Mouse (Mus musculus): Measurements from ENCODE around the gene Stard10. TPM values are rescaled to one million over a fixed set of nuclear protein-coding genes. Genes with fewer than 3 reads are reported as not detected.
A peak's percentile ranks its signal among the peaks of the same experiment; 100 is the strongest.

The Stard10 gene
- polyA plus RNA-seq, 1 experiment from 2014 or later, result 79.5 TPM

DNA sequence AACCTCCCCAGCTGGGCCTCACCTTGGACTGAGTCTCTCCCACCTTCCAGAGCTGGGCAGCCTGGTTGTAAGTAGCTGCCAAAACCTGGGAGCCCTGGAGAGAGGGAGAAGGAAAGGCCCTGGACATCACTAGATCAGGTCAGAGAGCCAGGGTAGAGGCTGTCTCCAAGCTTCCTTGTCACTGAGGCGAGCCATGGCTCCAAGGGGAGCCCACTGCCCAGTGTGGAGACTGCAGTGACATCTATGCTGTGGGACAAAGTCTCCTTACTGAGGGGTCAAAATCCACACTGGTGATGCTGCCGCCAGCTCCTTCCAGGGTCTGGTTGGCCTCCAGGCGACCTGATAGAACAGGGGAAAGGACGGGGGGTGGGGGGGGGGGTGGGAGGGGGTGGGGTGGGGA is 24.8 kb upstream of the Stard10 start:
- WGBS (ENCODE audit: insufficient replicate concordance), result 70% methylated on average over 3 of the region's 4 CpGs
- Histone ChIP-seq H3K4me3 (no peak overlapping the region), H3K4me1 (peaks cover 10% of the 10 kb centered on the region), H3K36me3 (peaks cover 11% of the 10 kb centered on the region), H3K9me3 (replicated peaks) (no peaks in the 10 kb centered on the region), H3K27me3 (replicated peaks) (peaks cover 18% of the 10 kb centered on the region), H3K9ac (no peak overlapping the region), H3K27ac (no peak overlapping the region), H3K4me2 (no peak overlapping the region)
- ATAC-seq, result no peak

DNA sequence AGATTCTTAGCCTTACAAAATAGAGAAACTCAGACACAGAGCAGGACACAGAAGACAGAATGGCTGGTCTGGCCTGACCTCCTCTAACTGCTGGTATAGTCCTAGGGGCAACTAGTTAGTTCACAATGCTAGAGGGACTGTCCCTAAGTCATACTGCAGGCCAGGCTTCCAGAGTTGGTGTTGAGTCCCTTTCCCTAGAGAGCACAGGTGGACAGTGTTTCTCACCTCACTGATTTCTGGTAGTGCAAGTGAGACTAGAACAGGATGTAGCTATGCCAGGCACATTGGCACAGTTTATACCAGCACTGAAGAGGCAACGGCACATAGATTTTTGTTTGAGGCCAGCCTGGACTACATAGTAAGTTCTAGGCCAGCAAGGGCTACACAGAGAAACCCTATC is 24.2 kb upstream of the Stard10 start:
- ATAC-seq, result no peak
- 82% methylated on average over 1 of the region's 1 CpGs for WGBS (ENCODE audit: insufficient replicate concordance)

DNA sequence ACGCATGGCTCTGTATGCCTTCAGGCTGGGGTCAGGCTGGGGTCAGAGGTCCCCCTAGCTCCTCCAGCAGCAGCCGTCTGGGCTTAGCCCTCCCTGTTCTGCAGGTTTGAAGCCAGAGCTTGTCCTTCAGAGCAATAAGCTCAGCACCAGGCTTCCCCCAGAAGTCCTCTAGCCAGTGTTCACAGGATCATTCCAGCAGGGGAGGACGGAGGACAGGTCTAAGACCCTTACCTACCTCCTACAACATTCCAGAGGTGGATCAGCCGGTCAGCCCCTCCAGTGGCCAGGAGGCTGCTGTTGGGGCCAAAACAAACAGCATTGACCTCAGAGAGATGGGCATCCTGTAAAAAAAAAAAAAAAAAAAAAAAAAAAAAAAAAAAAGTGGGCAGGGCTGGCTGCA is 23.7 kb upstream of the Stard10 start:
- Histone ChIP-seq H3K9ac (no peak overlapping the region), H3K27ac (no peak overlapping the region), H3K4me3 (no peak overlapping the region), H3K36me3 (peaks cover 11% of the 10 kb centered on the region), H3K4me1 (peaks cover 12% of the 10 kb centered on the region), H3K9me3 (replicated peaks) (no peaks in the 10 kb centered on the region), H3K27me3 (replicated peaks) (peaks cover 29% of the 10 kb centered on the region), H3K4me2 (no peak overlapping the region)
- WGBS (ENCODE audit: insufficient replicate concordance), result 56% methylated on average over 4 of the region's 4 CpGs
- ATAC-seq, result no peak

More for the DNA sequence above, 24.2 kb upstream of the Stard10 start:
- peaks cover 12% of the 10 kb centered on the region for H3K4me1 ChIP-seq
- H3K4me2 ChIP-seq, result no peak overlapping the region
- H3K27ac ChIP-seq, result no peak overlapping the region
- no peaks in the 10 kb centered on the region for H3K9me3 ChIP-seq (replicated peaks)
- H3K4me3 ChIP-seq, result no peak overlapping the region
- no peak overlapping the region for H3K9ac ChIP-seq
- peaks cover 24% of the 10 kb centered on the region for H3K27me3 ChIP-seq (replicated peaks)
- H3K36me3 ChIP-seq, result peaks cover 11% of the 10 kb centered on the region

DNA sequence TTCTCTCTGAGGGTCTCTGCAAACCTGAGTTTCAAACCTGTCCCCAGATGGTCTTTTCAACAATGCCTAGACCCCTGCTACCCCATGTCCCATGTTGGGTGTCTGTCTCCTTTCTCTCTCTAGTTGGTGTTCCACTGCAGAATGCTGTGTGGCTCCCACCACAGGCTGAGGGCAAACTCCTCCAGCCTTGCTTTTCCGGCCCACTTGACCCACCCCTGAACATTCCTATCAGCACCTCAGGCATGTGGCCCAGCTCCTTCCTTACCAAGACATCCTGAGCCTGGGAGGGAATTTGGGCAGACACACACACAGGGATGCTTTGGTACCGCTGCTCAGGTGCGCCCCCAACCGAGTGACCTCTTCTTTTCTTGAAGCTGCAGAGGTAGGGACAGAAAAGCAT is 23.3 kb upstream of the Stard10 start:
- ATAC-seq, result no peak
- Histone ChIP-seq H3K27ac (no peak overlapping the region), H3K4me1 (peaks cover 12% of the 10 kb centered on the region), H3K4me3 (no peak overlapping the region), H3K36me3 (peaks cover 11% of the 10 kb centered on the region), H3K27me3 (replicated peaks) (peaks cover 34% of the 10 kb centered on the region), H3K4me2 (no peak overlapping the region), H3K9ac (no peak overlapping the region), H3K9me3 (replicated peaks) (no peaks in the 10 kb centered on the region)
- WGBS (ENCODE audit: insufficient replicate concordance), result 58% methylated on average over 4 of the region's 4 CpGs

DNA sequence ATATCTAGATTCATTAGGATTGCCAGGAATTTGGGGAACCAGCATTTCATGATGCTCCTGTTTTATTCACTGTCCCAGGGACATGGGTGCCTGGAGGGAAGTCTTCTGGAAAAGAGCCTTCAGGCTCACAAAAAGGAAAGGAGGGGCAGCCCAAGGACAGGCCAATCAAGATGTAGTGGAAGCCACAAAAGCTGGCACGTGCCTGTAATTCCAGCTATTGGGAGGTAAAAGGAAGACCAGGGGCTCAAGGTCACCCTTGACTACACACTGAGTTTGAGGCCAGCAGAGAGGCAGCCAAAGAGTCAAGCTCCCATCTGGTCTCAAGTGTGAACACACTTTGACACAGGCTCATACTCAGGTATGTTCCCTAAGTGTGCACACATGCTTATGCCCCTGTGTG is 21.4 kb upstream of the Stard10 start:
- ATAC-seq, result no peak
- H3K9me3 ChIP-seq (replicated peaks), result no peaks in the 10 kb centered on the region

DNA sequence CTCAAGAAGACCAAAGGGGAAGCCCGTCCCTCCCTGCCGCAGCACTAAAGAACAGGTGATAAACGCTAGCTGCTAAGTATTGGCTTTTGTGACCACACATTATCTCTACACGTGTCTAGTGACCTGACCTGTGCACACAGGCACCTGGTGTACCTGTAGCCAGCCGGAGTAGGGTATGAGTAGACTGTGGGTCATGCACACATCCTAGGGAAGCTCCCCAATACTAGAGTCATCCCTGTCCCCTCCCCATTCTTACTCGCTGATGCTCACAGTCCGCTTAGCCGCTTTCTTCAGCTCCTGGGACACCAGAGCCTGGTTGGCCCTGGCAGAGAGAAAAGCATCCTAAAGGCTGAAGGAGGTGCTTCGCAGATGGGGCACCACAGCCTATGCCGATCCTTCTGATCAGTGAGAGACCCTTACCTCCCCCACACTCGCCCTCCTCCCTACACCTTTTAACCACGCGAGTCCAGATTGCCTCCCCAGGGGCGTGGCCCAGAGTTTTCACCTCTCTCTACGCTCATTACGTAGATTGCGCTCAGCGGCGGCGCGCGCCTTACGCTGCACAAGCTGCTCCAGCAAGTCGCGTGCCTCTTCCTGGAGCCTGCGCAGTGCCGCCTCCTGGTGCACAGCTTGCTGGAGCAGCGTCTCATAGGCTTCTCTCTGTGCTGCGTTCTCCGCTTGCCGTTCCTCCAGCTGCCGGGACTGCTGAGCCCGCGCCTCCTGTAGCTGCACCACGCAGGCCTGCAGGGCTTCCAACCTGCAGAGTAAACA is 20.4 kb upstream of the Stard10 start:
- WGBS (ENCODE audit: insufficient replicate concordance), result 18% methylated on average over 35 of the region's 35 CpGs
- peak; percentile 52 for ATAC-seq
- Histone ChIP-seq H3K4me3 (peak overlapping the region; percentile 25), H3K4me1 (peaks cover 29% of the 10 kb centered on the region), H3K36me3 (no peaks in the 10 kb centered on the region; the same call in 1 of the 2 replicates), H3K9me3 (replicated peaks) (no peaks in the 10 kb centered on the region), H3K4me2 (peak overlapping the region; percentile 59), H3K9ac (no peak overlapping the region; the same call in 1 of the 2 replicates), H3K27ac (no peak overlapping the region), H3K27me3 (replicated peaks) (peaks cover 62% of the 10 kb centered on the region)

More for the DNA sequence above, 21.4 kb upstream of the Stard10 start:
- Histone ChIP-seq H3K36me3 (peaks cover 1% of the 10 kb centered on the region), H3K4me3 (no peak overlapping the region), H3K27ac (no peak overlapping the region), H3K9ac (no peak overlapping the region), H3K4me1 (peaks cover 19% of the 10 kb centered on the region), H3K4me2 (no peak overlapping the region), H3K27me3 (replicated peaks) (peaks cover 52% of the 10 kb centered on the region)
- 59% methylated on average over 1 of the region's 1 CpGs for WGBS (ENCODE audit: insufficient replicate concordance)

DNA sequence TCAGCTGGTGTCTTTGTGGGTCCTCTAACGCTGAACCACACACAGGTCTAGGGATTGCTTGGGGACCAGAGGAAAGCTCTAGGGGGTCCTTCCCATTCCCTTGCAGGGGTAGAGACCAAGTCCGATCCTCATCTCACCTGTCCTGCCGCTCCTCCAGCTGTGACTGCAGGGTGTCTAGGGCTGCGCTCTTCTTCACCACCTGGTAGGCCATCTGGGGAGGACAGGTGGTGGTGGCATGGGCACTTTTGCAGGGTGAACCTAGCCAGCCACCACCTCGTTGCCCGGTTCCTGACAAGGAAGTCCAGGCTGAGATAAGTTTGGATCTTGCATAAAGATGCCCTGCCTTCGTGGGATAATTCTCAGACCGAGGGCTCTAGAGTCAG is 19.9 kb upstream of the Stard10 start:
- H3K9me3 ChIP-seq (replicated peaks), result no peaks in the 10 kb centered on the region
- 41% methylated on average over 8 of the region's 8 CpGs for WGBS (ENCODE audit: insufficient replicate concordance)
- H3K27me3 ChIP-seq (replicated peaks), result peaks cover 67% of the 10 kb centered on the region
- peak overlapping the region; percentile 59 for H3K4me2 ChIP-seq
- H3K36me3 ChIP-seq, result no peaks in the 10 kb centered on the region; the same call in 1 of the 2 replicates
- no peak overlapping the region for H3K27ac ChIP-seq
- H3K4me1 ChIP-seq, result peaks cover 34% of the 10 kb centered on the region
- peak overlapping the region; percentile 39; the same call in 1 of the 2 replicates for H3K9ac ChIP-seq
- no peak for ATAC-seq
- H3K4me3 ChIP-seq, result peak overlapping the region; percentile 25

DNA sequence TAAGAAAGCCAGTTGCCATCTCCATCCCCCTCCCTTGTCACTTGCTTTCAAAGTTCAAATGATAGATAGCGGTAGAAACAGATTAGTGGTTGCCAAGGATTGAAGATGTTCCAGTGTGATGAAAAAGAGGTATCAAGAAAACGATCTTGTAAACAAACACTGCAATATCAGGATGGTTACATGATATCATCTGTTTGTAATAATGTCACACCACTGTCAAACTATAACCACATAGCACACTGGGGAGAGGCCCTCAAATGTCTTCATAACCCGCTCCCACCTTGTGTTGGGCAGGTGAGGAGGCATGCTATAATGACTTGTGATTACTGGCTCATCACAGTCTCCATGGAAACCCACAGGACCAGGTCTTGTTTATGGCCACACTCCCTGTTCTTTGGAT is 18.5 kb upstream of the Stard10 start:
- Histone ChIP-seq H3K27ac (no peak overlapping the region), H3K4me1 (peaks cover 42% of the 10 kb centered on the region), H3K9me3 (replicated peaks) (no peaks in the 10 kb centered on the region), H3K4me2 (no peak overlapping the region), H3K27me3 (replicated peaks) (peaks cover 70% of the 10 kb centered on the region), H3K9ac (no peak overlapping the region), H3K4me3 (no peak overlapping the region), H3K36me3 (no peaks in the 10 kb centered on the region)
- ATAC-seq, result no peak
- 74% methylated on average over 3 of the region's 3 CpGs for WGBS (ENCODE audit: insufficient replicate concordance)

DNA sequence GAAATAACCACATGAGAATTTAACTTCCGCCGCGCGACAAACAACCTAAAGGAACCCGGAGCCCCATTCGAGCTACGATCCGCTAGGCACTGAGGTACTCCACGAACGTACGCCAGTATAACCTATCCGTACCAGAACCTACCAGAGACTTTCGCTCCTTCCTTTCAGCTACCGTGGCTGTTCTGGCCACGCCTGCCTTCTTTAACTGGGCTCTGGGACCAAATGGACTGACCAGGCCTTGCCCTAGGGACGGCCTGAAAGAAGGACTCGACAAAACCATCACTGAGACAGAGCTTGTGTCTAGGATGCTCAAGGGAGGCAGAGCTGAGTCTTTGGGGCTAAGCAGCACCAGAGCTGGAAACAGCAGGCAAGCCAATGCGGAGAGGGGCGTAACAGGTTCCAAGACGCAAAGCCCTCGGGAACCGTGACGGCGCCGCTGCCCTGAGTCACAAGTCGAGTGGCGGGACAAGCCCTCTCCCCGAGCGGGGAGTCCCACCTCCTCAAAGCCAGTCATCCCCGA is 15.5 kb upstream of the Stard10 start:
- ATAC-seq, result peak; percentile 6; the same call in 1 of the 2 replicates
- H3K36me3 ChIP-seq, result no peaks in the 10 kb centered on the region
- peak overlapping the region; percentile 54; the same call in 1 of the 2 replicates for H3K27ac ChIP-seq
- H3K9ac ChIP-seq, result peak overlapping the region; percentile 63
- H3K4me1 ChIP-seq, result peaks cover 38% of the 10 kb centered on the region
- WGBS (ENCODE audit: insufficient replicate concordance), result 2% methylated on average over 30 of the region's 30 CpGs
- no peaks in the 10 kb centered on the region for H3K9me3 ChIP-seq (replicated peaks)
- peak overlapping the region; percentile 69 for H3K4me3 ChIP-seq
- H3K4me2 ChIP-seq, result peak overlapping the region; percentile 97
- peaks cover 58% of the 10 kb centered on the region for H3K27me3 ChIP-seq (replicated peaks)

DNA sequence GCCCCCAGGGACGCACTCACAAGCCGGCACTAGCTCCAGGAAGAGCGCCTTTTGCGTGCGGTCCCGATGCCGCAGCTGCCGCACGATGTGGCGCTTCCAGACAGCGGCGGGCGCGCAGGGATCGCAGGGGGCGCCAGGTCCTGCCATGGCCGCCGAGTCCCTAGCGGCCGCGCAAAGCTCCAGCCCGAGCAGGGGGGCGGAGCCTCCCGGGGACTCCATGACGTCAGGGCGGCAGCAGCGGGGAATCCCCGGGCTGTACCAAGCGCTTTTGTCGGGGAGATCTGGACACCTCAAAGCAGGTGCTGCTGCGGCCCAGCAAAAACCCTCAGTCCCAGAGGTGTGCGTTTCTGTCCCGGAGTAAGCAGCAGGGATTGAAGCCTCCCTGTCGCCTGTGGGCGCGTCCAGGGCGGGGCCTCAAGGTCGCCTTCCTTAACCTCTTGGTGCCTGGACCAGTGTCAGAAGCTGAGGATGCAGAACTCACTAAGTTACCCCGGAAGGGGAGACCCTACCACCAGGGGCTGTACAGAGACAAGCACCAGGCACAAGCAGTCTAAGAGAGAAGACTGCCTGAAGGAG is 14.9 kb upstream of the Stard10 start, which contains the start of gene Atg16l2:
TSS of gene Atg16l2 (minus strand) at position 371 of the 576 bp plus-strand sequence.
- H3K9me3 ChIP-seq (replicated peaks), result no peaks in the 10 kb centered on the region
- peaks cover 53% of the 10 kb centered on the region for H3K27me3 ChIP-seq (replicated peaks)
- peak within 1 kb of the TSS; percentile 69 for H3K4me3 ChIP-seq
- under 1% methylated on average over 39 of the region's 39 CpGs for WGBS (ENCODE audit: insufficient replicate concordance)
- ATAC-seq, result peak; percentile 86
- H3K27ac ChIP-seq, result peak within 1 kb of the TSS; percentile 54; the same call in 1 of the 2 replicates
- peak within 1 kb of the TSS; percentile 63 for H3K9ac ChIP-seq
- no peaks in the 10 kb centered on the region for H3K36me3 ChIP-seq
- H3K4me2 ChIP-seq, result peak within 1 kb of the TSS; percentile 97
- H3K4me1 ChIP-seq, result peaks cover 33% of the 10 kb centered on the region

DNA sequence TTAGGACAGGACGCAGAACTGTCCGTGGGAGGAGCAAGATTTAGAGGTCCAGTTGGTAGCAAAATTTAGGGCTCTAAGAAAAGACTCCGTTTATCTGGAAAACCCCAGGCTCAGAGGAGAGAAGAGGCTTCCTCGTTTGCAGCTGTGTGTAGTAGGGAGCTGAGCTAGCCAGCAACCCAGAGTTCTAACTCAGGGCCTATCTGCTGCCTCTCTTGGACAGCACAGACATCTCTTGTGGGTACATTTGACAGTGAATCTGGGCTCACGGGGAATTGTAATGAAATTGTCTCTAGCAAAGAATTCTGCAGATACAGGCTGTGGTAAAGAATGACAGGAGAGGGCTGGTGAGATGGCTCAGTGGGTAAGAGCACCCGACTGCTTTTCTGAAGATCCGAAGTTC is 14.2 kb upstream of the Stard10 start:
- H3K4me2 ChIP-seq, result peak overlapping the region; percentile 97
- H3K36me3 ChIP-seq, result no peaks in the 10 kb centered on the region
- peaks cover 30% of the 10 kb centered on the region for H3K4me1 ChIP-seq
- no peak for ATAC-seq
- H3K9ac ChIP-seq, result no peak overlapping the region
- peak overlapping the region; percentile 69 for H3K4me3 ChIP-seq
- peaks cover 46% of the 10 kb centered on the region for H3K27me3 ChIP-seq (replicated peaks)
- H3K9me3 ChIP-seq (replicated peaks), result no peaks in the 10 kb centered on the region
- WGBS (ENCODE audit: insufficient replicate concordance), result 48% methylated on average over 7 of the region's 7 CpGs
- no peak overlapping the region for H3K27ac ChIP-seq

DNA sequence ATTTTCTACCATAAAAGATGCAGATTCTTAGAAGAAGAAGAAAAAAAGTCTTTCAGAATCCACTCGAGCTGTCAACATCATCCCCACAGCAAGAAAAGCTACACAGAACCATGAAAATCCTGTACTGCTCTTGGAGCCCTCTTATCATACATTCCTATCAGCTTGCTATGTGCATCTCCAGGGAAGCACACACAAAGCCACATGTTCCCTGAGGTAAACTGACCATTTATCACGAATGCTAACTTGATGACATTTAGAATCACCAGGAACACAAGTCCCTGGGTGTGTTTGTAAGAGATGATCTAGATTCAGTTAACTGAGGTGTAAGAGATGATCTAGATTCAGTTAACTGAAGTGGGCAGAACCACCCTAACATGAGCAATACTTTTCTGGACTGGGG is 10.0 kb upstream of the Stard10 start:
- no peak overlapping the region for H3K4me2 ChIP-seq
- WGBS (ENCODE audit: insufficient replicate concordance), result 32% methylated on average over 2 of the region's 2 CpGs

More for the DNA sequence above, 10.0 kb upstream of the Stard10 start:
- Histone ChIP-seq H3K9ac (no peak overlapping the region), H3K36me3 (no peaks in the 10 kb centered on the region), H3K27ac (no peak overlapping the region), H3K9me3 (replicated peaks) (no peaks in the 10 kb centered on the region), H3K27me3 (replicated peaks) (peaks cover 4% of the 10 kb centered on the region), H3K4me1 (peaks cover 27% of the 10 kb centered on the region), H3K4me3 (no peak overlapping the region)
- ATAC-seq, result no peak
